ENCODE assay signal across 16 mouse cellular contexts in the genomic region with DNA sequence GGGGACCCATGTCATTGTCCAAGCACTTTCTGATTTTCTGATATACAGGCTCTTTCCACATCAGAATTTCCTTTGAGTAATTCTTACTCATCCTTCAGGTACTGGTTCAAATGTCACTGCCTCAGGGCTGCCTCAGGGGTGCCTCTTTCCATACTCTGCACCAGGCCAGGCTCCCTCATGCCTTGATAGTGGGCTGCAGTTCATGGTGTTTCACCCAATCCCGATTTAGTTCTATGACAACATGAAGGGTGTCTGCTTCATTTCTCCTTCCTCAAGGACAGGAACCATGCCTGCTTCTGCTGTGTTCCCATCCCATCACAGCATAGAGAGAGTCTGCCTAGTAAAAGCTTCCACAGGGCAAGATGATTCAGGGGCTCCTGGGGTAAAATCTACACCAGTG. TPM values are rescaled to one million over a fixed set of nuclear protein-coding genes. Genes with fewer than 3 reads are reported as not detected.
A peak's percentile ranks its signal among the peaks of the same experiment; 100 is the strongest.
DNase-seq lines count a peak whose midpoint lies in the region; ATAC-seq lines count a peak whose summit lies in the region.
"Had no signal": no experiment of that assay in that cellular context is flagged by ENCODE, and none has a peak within 500 bp of the region (broad histone marks: within the 10 kb centered on the region; RNA-seq: fewer than 3 reads in every experiment).

No protein-coding gene starts in this region.

- H3K27ac ChIP-seq in heart, embryonic 10.5 days = peak overlapping the region; percentile 89
- peak overlapping the region; percentile 96 for H3K27ac ChIP-seq in heart, embryonic 14.5 days (replicated peaks in 1 of 2; ENCODE audit: control insufficient read depth in 1 of 2, insufficient read depth in 1 of 2, low read depth in 2 of 2, low read length in 2 of 2)
- H3K27ac ChIP-seq in heart, embryonic 16.5 days (ENCODE audit: low read length) = peak overlapping the region; percentile 96
- H3K27ac ChIP-seq in forebrain, embryonic 15.5 days (replicated peaks) = no peak overlapping the region
- H3K27ac ChIP-seq: embryonic facial prominence, embryonic 10.5 days; forebrain, embryonic 13.5 days; hindbrain, embryonic 13.5 days; hindbrain, postnatal 0 days; kidney, embryonic 15.5 days had no signal

- no peaks in the 10 kb centered on the region for H3K27me3 ChIP-seq in heart, embryonic 10.5 days (ENCODE audit: insufficient read depth, poor library complexity, severe bottlenecking)
- H3K27me3 ChIP-seq in heart, embryonic 14.5 days (ENCODE audit: control insufficient read depth, insufficient read depth, low read length) = no peaks in the 10 kb centered on the region
- no peaks in the 10 kb centered on the region for H3K27me3 ChIP-seq in heart, embryonic 16.5 days (ENCODE audit: control insufficient read depth, insufficient read depth, low read length)
- no peaks in the 10 kb centered on the region for H3K27me3 ChIP-seq in forebrain, embryonic 15.5 days
- H3K27me3 ChIP-seq: forebrain, embryonic 13.5 days; hindbrain, embryonic 13.5 days; kidney, embryonic 15.5 days had no signal

- no peaks in the 10 kb centered on the region for H3K9me3 ChIP-seq in heart, embryonic 10.5 days
- no peaks in the 10 kb centered on the region for H3K9me3 ChIP-seq in heart, embryonic 14.5 days (ENCODE audit: control insufficient read depth, low read length)
- H3K9me3 ChIP-seq in heart, embryonic 16.5 days (replicated peaks; ENCODE audit: control insufficient read depth, low read length) = no peaks in the 10 kb centered on the region
- no peaks in the 10 kb centered on the region for H3K9me3 ChIP-seq in forebrain, embryonic 15.5 days
- H3K9me3 ChIP-seq: embryonic facial prominence, embryonic 10.5 days; forebrain, embryonic 13.5 days; hindbrain, embryonic 13.5 days; kidney, embryonic 15.5 days had no signal

- DNase-seq in heart, embryonic 10.5 days (ENCODE audit: low spot score) = no peak
- no peak for DNase-seq in heart, postnatal 4 days
- DNase-seq in heart, postnatal 10 days = no peak
- DNase-seq in layer of hippocampus, adult 9-11 months = no peak
- DNase-seq: adrenal gland, adult 2 months; adrenal gland, postnatal 25 days; gastrocnemius, postnatal 10 days; kidney, adult 11 months had no signal

- no peak for ATAC-seq in heart, embryonic 14.5 days (ENCODE audit: insufficient number of reproducible peaks, insufficient read depth, low FRiP score, low read depth)
- no peak for ATAC-seq in heart, embryonic 16.5 days (replicated peaks; ENCODE audit: extremely low read depth, insufficient read depth, low FRiP score)
- ATAC-seq in forebrain, embryonic 15.5 days (replicated peaks) = no peak
- ATAC-seq: forebrain, embryonic 13.5 days; hindbrain, postnatal 0 days had no signal

- no peak overlapping the region for H3K4me2 ChIP-seq in heart, embryonic 14.5 days (ENCODE audit: low read length)
- H3K4me2 ChIP-seq in heart, embryonic 16.5 days (ENCODE audit: low read depth, low read length) = no peak overlapping the region
- H3K4me2 ChIP-seq in forebrain, embryonic 15.5 days (replicated peaks) = no peak overlapping the region
- H3K4me2 ChIP-seq: forebrain, embryonic 13.5 days; hindbrain, embryonic 13.5 days; kidney, embryonic 15.5 days had no signal

- H3K9ac ChIP-seq in heart, embryonic 14.5 days (ENCODE audit: low read length) = peak overlapping the region; percentile 2
- 0 out of 2 replicates have a peak overlapping the region, but pooled peaks have one; percentile 24 for H3K9ac ChIP-seq in heart, embryonic 16.5 days (ENCODE audit: low read length)
- H3K9ac ChIP-seq in forebrain, embryonic 15.5 days (replicated peaks) = no peak overlapping the region
- H3K9ac ChIP-seq: forebrain, embryonic 13.5 days; hindbrain, embryonic 13.5 days; kidney, embryonic 15.5 days had no signal

- H3K4me3 ChIP-seq in heart, embryonic 10.5 days = no peak overlapping the region
- H3K4me3 ChIP-seq in heart, embryonic 14.5 days (ENCODE audit: control insufficient read depth in 1 of 2, insufficient read depth in 1 of 2, low read depth in 1 of 2, low read length in 2 of 2) = no peak overlapping the region
- H3K4me3 ChIP-seq in heart, embryonic 16.5 days (ENCODE audit: low read length) = no peak overlapping the region
- H3K4me3 ChIP-seq in forebrain, embryonic 15.5 days = no peak overlapping the region
- H3K4me3 ChIP-seq: embryonic facial prominence, embryonic 10.5 days; forebrain, embryonic 13.5 days; hindbrain, embryonic 13.5 days; kidney, embryonic 15.5 days had no signal

- intact Hi-C loops in heart, postnatal 10 days (cut with DNase I) = no loop called here

- H3K4me1 ChIP-seq in heart, embryonic 10.5 days = peaks cover 77% of the 10 kb centered on the region
- H3K4me1 ChIP-seq in heart, embryonic 14.5 days (ENCODE audit: control insufficient read depth in 2 of 2, insufficient read depth in 2 of 2, low read length in 2 of 2) = peaks cover 54 to 81% of the 10 kb centered on the region in 2 experiments
- peaks cover 72% of the 10 kb centered on the region for H3K4me1 ChIP-seq in heart, embryonic 16.5 days (ENCODE audit: control insufficient read depth, insufficient read depth, low read length)
- H3K4me1 ChIP-seq in forebrain, embryonic 15.5 days = no peaks in the 10 kb centered on the region
- H3K4me1 ChIP-seq: hindbrain, embryonic 13.5 days had no signal

- peaks cover 22% of the 10 kb centered on the region for H3K36me3 ChIP-seq in heart, embryonic 10.5 days
- H3K36me3 ChIP-seq in heart, embryonic 14.5 days (ENCODE audit: control insufficient read depth, insufficient read depth, low read length) = peaks cover 38% of the 10 kb centered on the region
- H3K36me3 ChIP-seq in heart, embryonic 16.5 days (ENCODE audit: control insufficient read depth, insufficient read depth) = peaks cover 3% of the 10 kb centered on the region; the same call in 1 of the 2 replicates
- H3K36me3 ChIP-seq in forebrain, embryonic 15.5 days = no peaks in the 10 kb centered on the region
- H3K36me3 ChIP-seq: embryonic facial prominence, embryonic 10.5 days; hindbrain, embryonic 13.5 days; kidney, embryonic 15.5 days had no signal

- 45% methylated on average over 1 of the region's 1 CpGs for WGBS in heart, embryonic 10.5 days
- WGBS in heart, embryonic 14.5 days = 17% methylated on average over 1 of the region's 1 CpGs
- WGBS in heart, embryonic 16.5 days = 30% methylated on average over 1 of the region's 1 CpGs
- WGBS in forebrain, embryonic 15.5 days = 93% methylated on average over 1 of the region's 1 CpGs

RNA-seq across cellular contexts. Expression of a gene that starts 27.5 kb away (rescaled TPM):
- 115 and 173 TPM in 2 replicates for polyA plus RNA-seq in heart, embryonic 10.5 days (2016; fragmentation: Nextera tagmentation; extraction: Ambion mirVana)
- 100 to 1,000 TPM; 461 to 503 TPM for total RNA-seq in heart, postnatal 4 days (2021)
- 141 and 152 TPM in 2 replicates for polyA plus RNA-seq in heart, embryonic 14.5 days (2014; fragmentation: Nextera tagmentation; extraction: Ambion mirVana)
- 100 to 1,000 TPM; 514 to 538 TPM for total RNA-seq in heart, postnatal 10 days (2021)
- polyA plus RNA-seq in heart, embryonic 16.5 days (2015; fragmentation: Nextera tagmentation; extraction: Ambion mirVana) = 163 and 195 TPM in 2 replicates
- polyA plus RNA-seq in forebrain, embryonic 15.5 days (2015; fragmentation: Nextera tagmentation; extraction: Ambion mirVana) = 9.7 and 11.7 TPM in 2 replicates
